Mouse (Mus musculus) thymus, adult 2 months (tissue): Measurements from ENCODE around the gene Hjurp. TPM values are rescaled to one million over a fixed set of nuclear protein-coding genes. Genes with fewer than 3 reads are reported as not detected.

ENCODE experiments used
- DNase-seq: peaks from one replicate; pipeline ENCODE4 v3.0.0; 2021
- H3K27ac ChIP-seq: fragments of 200-500 bp; 2 replicates; pipeline ENCODE4 v1.5.1; 2012; ENCODE audit warnings: low read length, control low read depth; ENCODE audit not compliant: control insufficient read depth, insufficient read depth
- H3K27me3 ChIP-seq: fragments of 200-500 bp; 2 replicates; pipeline ENCODE4 v1.6.1; 2012; ENCODE audit warnings: mild to moderate bottlenecking, low read length, moderate library complexity, mixed read lengths; ENCODE audit not compliant: control insufficient read depth, insufficient read depth
- H3K36me3 ChIP-seq: fragments of 200-500 bp; 2 replicates; pipeline ENCODE4 v1.6.1; 2012; ENCODE audit warnings: mild to moderate bottlenecking, low read length, moderate library complexity; ENCODE audit not compliant: control insufficient read depth, insufficient read depth
- H3K4me1 ChIP-seq: fragments of 200-500 bp; replicated peaks from 2 replicates; pipeline ENCODE4 v1.6.1; 2012; ENCODE audit warnings: low read length; ENCODE audit not compliant: control insufficient read depth, insufficient read depth
- H3K4me3 ChIP-seq: fragments of 200-500 bp; 2 replicates; pipeline ENCODE4 v1.5.1; 2012; ENCODE audit warnings: mild to moderate bottlenecking, low read length, control low read depth, moderate library complexity; ENCODE audit not compliant: control insufficient read depth, insufficient read depth
- CTCF ChIP-seq: fragments of 200-500 bp; IDR thresholded peaks from 2 replicates; pipeline ENCODE4 v1.5.1; 2012; ENCODE audit warnings: mild to moderate bottlenecking, control low read depth, low read length, moderate library complexity, borderline replicate concordance; ENCODE audit not compliant: control insufficient read depth, poor library complexity, insufficient read depth; ENCODE audit errors: extremely low read depth
- POLR2A ChIP-seq: fragments of 200-500 bp; IDR thresholded peaks from 2 replicates; pipeline ENCODE4 v1.6.1; 2012; ENCODE audit warnings: mild to moderate bottlenecking, low read length, control low read depth, moderate library complexity; ENCODE audit not compliant: control insufficient read depth, poor library complexity, insufficient read depth; ENCODE audit errors: extremely low read depth
- WGBS: fragments of 180-500 bp; shearing (Covaris S2); methylation state at CpG from one replicate; pipeline ENCODE4 v1.1.7; 2018; 5-methylcytosine and 5-hydroxymethylcytosine counted together
- polyA plus RNA-seq: library from polyadenylated mRNA; depleted of rRNA; stranded (reverse); fragments of >200 nt; gene quantifications from 2 replicates; pipeline ENCODE4 v1.2.3, GENCODE M21; 2012

Gene Hjurp
- polyA plus RNA-seq, 1 experiment, result 197 TPM

DNA sequence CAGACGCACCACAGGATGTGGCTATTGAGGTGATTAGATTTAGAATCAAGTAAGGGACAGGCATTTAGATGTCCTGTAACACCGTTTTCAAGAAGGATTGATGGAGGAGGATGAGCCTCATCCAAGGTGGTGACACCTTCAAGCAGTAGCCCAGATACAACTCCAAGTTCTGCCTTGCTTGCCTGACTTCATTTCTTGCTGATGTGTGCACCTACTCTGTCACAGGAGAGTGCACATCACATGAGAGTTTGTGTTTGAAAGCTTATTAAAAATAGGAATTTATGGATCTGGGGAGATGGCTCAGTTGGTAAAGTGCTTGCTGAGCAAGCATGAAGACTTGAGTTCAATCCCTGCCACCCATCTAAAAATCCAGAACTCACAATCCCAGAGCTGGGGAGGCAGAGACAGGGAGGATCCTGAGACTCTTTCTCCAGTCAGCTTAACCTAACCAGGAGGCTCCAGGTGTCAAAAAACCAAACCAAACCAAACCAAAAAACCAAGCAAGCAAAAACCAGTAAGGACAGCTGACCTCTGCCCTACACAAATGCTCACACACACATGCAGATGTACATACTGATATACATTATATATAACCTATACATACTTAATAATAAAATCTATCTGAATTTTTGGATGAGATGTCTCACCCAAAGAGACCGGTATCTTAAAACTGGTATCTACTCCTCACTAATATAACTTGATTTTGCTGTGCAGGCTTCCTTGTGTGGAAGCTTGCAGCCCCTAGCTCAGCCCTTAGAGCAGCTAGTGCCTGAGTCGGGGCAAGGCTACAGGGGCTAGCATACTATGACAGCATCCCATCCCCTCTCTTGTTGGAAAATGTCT, 21.5 kb upstream of the Hjurp start:
- no peak for DNase-seq
- Histone ChIP-seq H3K4me3 (no peak overlapping the region), H3K27me3 (no peaks in the 10 kb centered on the region), H3K4me1 (no peaks in the 10 kb centered on the region), H3K36me3 (no peaks in the 10 kb centered on the region), H3K27ac (no peak overlapping the region)
- TF ChIP-seq POLR2A, result no peak
- no peak for TF ChIP-seq CTCF
- WGBS, result 64% methylated on average over 4 of the region's 4 CpGs

DNA sequence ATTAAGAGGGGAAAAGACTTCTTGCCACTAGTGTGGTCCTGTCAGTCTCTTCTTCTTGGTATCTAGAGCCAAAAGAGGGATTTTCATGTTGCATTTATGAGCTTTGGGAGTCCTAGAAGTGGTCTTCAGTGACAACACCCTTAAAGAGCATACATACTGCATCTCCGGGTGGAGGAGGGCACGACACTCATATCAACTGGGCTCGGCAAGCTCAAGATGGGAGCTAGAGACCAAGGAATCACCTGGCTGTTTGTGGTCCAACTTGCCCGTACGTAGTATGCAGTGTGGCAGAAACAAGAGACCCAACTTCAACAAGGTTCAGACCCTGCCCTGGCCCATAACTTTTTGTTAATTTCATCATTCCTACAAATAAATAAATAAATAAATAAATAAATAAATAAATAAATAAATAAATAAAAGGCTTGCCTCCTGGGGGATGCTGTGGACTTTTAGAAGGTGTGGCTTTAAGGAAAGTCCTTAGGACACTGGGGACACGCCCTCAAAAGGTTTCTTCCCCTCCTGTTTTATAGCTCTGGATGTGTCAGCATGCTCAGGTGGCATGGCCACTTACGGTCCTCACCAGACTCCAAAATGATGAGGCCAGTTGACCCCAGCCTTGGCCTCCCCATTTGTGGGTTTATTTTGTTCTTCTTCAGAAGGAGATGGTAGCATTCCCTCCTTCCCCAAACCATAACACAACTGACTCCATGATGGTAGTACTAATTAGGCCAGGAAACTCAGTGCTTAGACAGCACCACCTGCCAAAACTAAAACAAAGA, 20.2 kb upstream of the Hjurp start:
- H3K27ac ChIP-seq, result no peak overlapping the region
- DNase-seq, result no peak
- 69% methylated on average over 7 of the region's 7 CpGs for WGBS
- H3K36me3 ChIP-seq, result no peaks in the 10 kb centered on the region
- TF ChIP-seq POLR2A (no peak), CTCF (no peak)
- H3K4me1 ChIP-seq, result no peaks in the 10 kb centered on the region
- H3K27me3 ChIP-seq, result no peaks in the 10 kb centered on the region
- H3K4me3 ChIP-seq, result no peak overlapping the region

DNA sequence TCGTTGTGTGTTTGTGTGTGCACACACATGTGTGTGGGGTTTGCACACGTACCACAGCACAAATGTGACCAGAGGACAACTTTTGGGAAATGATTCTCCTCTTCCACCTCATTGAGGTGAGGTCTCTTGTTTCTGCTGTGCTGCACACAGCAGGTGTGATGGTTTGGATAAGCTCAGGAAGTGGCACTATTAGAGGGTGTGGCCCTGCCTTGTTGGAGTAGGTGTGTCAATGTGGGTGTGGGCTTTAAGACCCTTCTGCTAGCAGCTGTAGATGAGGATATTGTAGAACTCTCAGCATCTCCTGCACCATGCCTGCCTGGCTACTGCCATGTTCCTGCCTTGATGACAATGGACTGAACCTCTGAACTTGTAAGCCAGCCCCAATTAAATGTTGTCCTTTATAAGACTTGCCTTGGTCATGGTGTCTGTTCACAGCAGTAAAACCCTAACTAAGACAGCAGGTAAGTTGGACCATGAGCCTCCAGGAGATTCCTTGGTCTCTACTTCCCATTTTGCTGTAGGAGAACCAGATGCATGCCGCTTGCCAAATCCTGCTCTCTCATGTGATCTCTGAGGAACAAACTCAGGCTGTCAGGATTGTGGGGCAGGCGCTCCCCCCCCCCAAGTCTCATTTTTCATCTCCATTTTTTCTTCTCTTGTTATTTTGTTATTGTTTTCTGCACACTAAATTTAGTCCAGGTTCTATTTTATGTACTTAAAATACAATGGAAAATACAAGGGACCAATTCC, 18.9 kb upstream of the Hjurp start:
- DNase-seq, result no peak
- TF ChIP-seq CTCF (no peak), POLR2A (no peak)
- 80% methylated on average over 4 of the region's 4 CpGs for WGBS

DNA sequence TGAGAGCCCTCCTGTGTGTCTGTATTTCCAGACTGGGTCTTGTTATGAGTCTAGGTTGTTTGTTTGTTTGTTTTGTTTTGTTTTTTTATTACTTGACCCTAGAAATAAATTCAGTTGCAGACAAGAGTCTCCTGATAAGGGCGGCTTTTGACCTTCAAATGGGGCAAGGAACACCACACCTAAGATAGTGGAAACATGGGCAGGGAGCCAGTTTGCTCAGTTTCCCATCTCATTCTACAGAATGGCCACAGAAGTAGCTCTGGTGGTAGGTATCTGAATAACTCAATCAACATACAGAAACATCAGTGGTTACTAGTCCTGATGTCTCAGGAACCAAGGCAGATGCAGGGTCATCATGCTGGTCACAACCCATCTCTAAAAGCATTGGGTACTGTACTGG, 17.2 kb upstream of the Hjurp start:
- H3K27ac ChIP-seq, result no peak overlapping the region
- WGBS, result 14% methylated on average over 1 of the region's 1 CpGs
- no peak for DNase-seq
- no peaks in the 10 kb centered on the region for H3K27me3 ChIP-seq
- no peak for TF ChIP-seq POLR2A
- TF ChIP-seq CTCF, result no peak
- H3K4me3 ChIP-seq, result no peak overlapping the region
- H3K4me1 ChIP-seq, result no peaks in the 10 kb centered on the region
- H3K36me3 ChIP-seq, result no peaks in the 10 kb centered on the region

More for the DNA sequence above, 18.9 kb upstream of the Hjurp start:
- Histone ChIP-seq H3K27me3 (no peaks in the 10 kb centered on the region), H3K36me3 (no peaks in the 10 kb centered on the region), H3K4me3 (no peak overlapping the region), H3K4me1 (no peaks in the 10 kb centered on the region), H3K27ac (no peak overlapping the region)

DNA sequence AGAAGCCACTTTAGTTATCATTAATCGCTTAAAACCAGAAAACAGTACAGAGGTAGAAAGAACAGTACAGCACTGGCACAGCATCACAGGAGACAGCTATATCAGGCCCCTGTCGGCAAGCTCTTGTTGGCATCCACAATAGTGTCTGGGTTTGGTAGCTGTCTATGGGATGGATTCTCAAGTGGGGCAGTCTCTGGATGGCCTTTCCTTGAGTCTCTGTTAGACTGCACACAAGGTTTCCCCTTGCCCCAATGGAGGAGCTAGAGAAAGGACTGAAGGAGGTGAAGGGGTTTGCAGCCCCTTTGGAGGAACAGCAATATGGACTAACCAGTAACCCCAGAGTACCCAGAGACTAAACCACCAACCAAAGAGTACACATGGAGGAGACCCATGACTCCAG, 14.6 kb upstream of the Hjurp start:
- Histone ChIP-seq H3K36me3 (no peaks in the 10 kb centered on the region), H3K4me1 (no peaks in the 10 kb centered on the region), H3K27me3 (no peaks in the 10 kb centered on the region), H3K4me3 (no peak overlapping the region), H3K27ac (no peak overlapping the region)
- no peak for TF ChIP-seq POLR2A
- no peak for TF ChIP-seq CTCF
- no peak for DNase-seq
- WGBS, result 55% methylated on average over 2 of the region's 2 CpGs

DNA sequence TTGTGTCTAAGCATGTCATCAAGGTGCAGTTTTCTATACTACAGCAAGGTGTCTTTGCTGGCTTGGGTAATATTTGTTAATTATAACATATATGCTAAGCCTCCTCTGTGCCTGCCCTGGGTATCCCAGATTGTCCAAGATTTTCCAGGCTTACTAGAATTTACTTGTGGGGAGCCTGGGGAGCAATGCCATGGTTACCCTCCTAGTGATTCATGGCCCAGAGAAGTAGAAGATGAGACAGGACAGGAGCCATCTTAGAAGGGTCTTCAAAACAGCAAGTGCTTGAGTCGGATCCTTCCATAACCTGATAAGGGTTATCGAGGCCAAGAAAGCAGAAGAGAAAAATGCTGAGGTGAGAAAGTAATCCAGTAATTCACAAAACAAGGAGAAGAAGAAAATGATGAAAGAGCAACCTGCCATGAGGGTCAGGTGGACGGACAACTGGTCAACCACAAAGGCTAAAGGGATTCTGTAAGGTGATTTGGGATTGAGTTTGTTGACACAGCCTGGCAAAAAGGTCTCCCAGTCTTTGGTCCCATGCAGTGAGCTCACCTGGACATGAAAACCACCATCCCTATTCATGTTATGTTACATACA, 14.1 kb upstream of the Hjurp start:
- Histone ChIP-seq H3K36me3 (no peaks in the 10 kb centered on the region), H3K4me1 (no peaks in the 10 kb centered on the region), H3K4me3 (no peak overlapping the region), H3K27ac (no peak overlapping the region), H3K27me3 (no peaks in the 10 kb centered on the region)
- DNase-seq, result no peak
- WGBS, result 65% methylated on average over 3 of the region's 3 CpGs
- TF ChIP-seq POLR2A (no peak), CTCF (no peak)
